10 mouse cellular contexts compared by ENCODE assay signal in genomic region chr15:9120081-9120480, GRCm38 (mm10). TPM values are rescaled to one million over a fixed set of nuclear protein-coding genes. Genes with fewer than 3 reads are reported as not detected.
DNase-seq lines count a peak whose midpoint lies in the region; ATAC-seq and TF ChIP-seq lines count a peak whose summit lies in the region.
"Had no signal": no experiment of that assay in that cellular context is flagged by ENCODE, and none has a peak within 500 bp of the region (broad histone marks: within the 10 kb centered on the region; RNA-seq: fewer than 3 reads in every experiment).

No protein-coding gene starts in this region.

- H3K27ac ChIP-seq in kidney, adult 2 months (ENCODE audit: insufficient read depth, low read depth, low read length), result no peak overlapping the region
- H3K27ac ChIP-seq in small intestine, adult 2 months (ENCODE audit: insufficient read depth, low read depth, low read length), result no peak overlapping the region
- H3K27ac ChIP-seq: embryonic facial prominence, embryonic 12.5 days; limb, embryonic 12.5 days had no signal

- H3K4me1 ChIP-seq in kidney, adult 2 months (ENCODE audit: control insufficient read depth, insufficient read depth, low read length), result 0 out of 2 replicates have a peak, but pooled peaks cover 8% of the 10 kb centered on the region
- H3K4me1 ChIP-seq in small intestine, adult 2 months (ENCODE audit: control insufficient read depth, insufficient read depth, insufficient read length, low read length), result no peaks in the 10 kb centered on the region
- H3K4me1 ChIP-seq: embryonic facial prominence, embryonic 12.5 days; limb, embryonic 12.5 days had no signal

- peak; percentile 58 for DNase-seq in kidney, adult 2 months
- DNase-seq in kidney, adult 11 months, result no peak
- no peak for DNase-seq in Patski (ENCODE audit: low read depth, low spot score)
- peak; percentile 63 to 70 for DNase-seq in cerebellum, postnatal 10 days
- peak; percentile 42 to 64 for DNase-seq in heart, postnatal 10 days
- DNase-seq in layer of hippocampus, adult 9-10 months (ENCODE audit: low spot score), result peak; percentile 41

- 98% methylated on average over 2 of the region's 2 CpGs for WGBS in kidney, adult 2 months
- WGBS in small intestine, adult 2 months, result 97% methylated on average over 2 of the region's 2 CpGs

- no peaks in the 10 kb centered on the region for H3K36me3 ChIP-seq in kidney, adult 2 months (ENCODE audit: control insufficient read depth, insufficient read depth, low read length)
- peaks cover 25% of the 10 kb centered on the region for H3K36me3 ChIP-seq in small intestine, adult 2 months (ENCODE audit: control insufficient read depth, insufficient read depth, low read length)

- H3K4me3 ChIP-seq in kidney, adult 2 months (ENCODE audit: insufficient read depth, low read depth, low read length), result no peak overlapping the region
- H3K4me3 ChIP-seq in small intestine, adult 2 months (ENCODE audit: low read depth, low read length), result no peak overlapping the region
- H3K4me3 ChIP-seq: embryonic facial prominence, embryonic 12.5 days; limb, embryonic 12.5 days had no signal

- H3K27me3 ChIP-seq in kidney, adult 2 months (replicated peaks; ENCODE audit: control insufficient read depth, insufficient read depth, low read length), result no peaks in the 10 kb centered on the region
- no peaks in the 10 kb centered on the region for H3K27me3 ChIP-seq in Patski
- H3K27me3 ChIP-seq in small intestine, adult 2 months (ENCODE audit: control insufficient read depth, insufficient read depth, low read length), result no peaks in the 10 kb centered on the region
- H3K27me3 ChIP-seq: embryonic facial prominence, embryonic 12.5 days; limb, embryonic 12.5 days had no signal

- peak; percentile 99 for TF ChIP-seq CTCF in kidney, adult 2 months (conservative IDR thresholded peaks at IDR 0.05; ENCODE audit: insufficient read depth, insufficient read length, low read depth, low read length)
- peak; percentile 98 for TF ChIP-seq CTCF in Patski (IDR thresholded peaks at IDR 0.05)
- TF ChIP-seq CTCF in small intestine, adult 2 months (IDR thresholded peaks at IDR 0.05; ENCODE audit: extremely low read depth, insufficient read length, insufficient replicate concordance, low read depth, low read length), result peak; percentile 98; the same call in 1 of the 2 replicates

- intact Hi-C loops in heart, postnatal 10 days (cut with DNase I), result loop anchor here (5.0 to 10.0 kb wide), 2 partner anchors 67 to 225 kb away; no protein-coding TSS in a partner anchor

- CTCF ChIA-PET in Patski (lab: Charles Lee), result interaction anchor here (0.7 to 2.2 kb wide), 9 partner anchors 10 to 68 kb away, joined by 3 to 14 read pairs (median 4); no protein-coding TSS in a partner anchor

- in situ Hi-C loops in Patski (cut with MboI; ENCODE audit: low pct_unique_long_range_greater_than_20kb), result no loop called here

- peak; percentile 78 for ATAC-seq in Patski
- ATAC-seq in megakaryocyte progenitor cell, adult 5-6 weeks (replicated peaks; ENCODE audit: poor library complexity), result peak; percentile 94

- POLR2A ChIA-PET in Patski (lab: Charles Lee), result interaction anchor here (0.6 kb wide), 1 partner anchor 41 kb away, joined by 3 read pairs; no protein-coding TSS in a partner anchor

- TF ChIP-seq POLR2A in kidney, adult 2 months (IDR thresholded peaks at IDR 0.05; ENCODE audit: low read depth, low read length), result no peak
- no peak for TF ChIP-seq POLR2A in small intestine, adult 2 months (IDR thresholded peaks at IDR 0.05; ENCODE audit: low read depth, low read length)

RNA-seq across cellular contexts. Expression of gene Lmbrd2, which starts 20.3 kb away (rescaled TPM):
- 21.2 and 32.4 TPM in 2 replicates for polyA plus RNA-seq in kidney, adult 2 months (2012; rRNA removed)
- 23.2 TPM for polyA plus RNA-seq in Patski (2021)
- total RNA-seq in heart, postnatal 10 days (2021), result 10 to 100 TPM; 14.6 to 17.6 TPM
- total RNA-seq in megakaryocyte progenitor cell, adult 5-6 weeks (2015), result 10.0 and 11.6 TPM in 2 replicates
- total RNA-seq in megakaryocyte progenitor cell, adult 5-6 weeks (2017), result 4.5 and 9.6 TPM in 2 replicates
- 3.4 and 10.8 TPM in 2 replicates for polyA plus RNA-seq in small intestine, adult 2 months (2012; rRNA removed)

RNA-seq across cellular contexts. Expression of gene Skp2, which starts 35.1 kb away (rescaled TPM):
- 0.92 and 1.0 TPM in 2 replicates for polyA plus RNA-seq in kidney, adult 2 months (2012; rRNA removed)
- polyA plus RNA-seq in Patski (2021), result 11.6 TPM
- total RNA-seq in heart, postnatal 10 days (2021), result 1 to 10 TPM; 3.5 TPM
- 21.6 and 24.4 TPM in 2 replicates for total RNA-seq in megakaryocyte progenitor cell, adult 5-6 weeks (2015)
- total RNA-seq in megakaryocyte progenitor cell, adult 5-6 weeks (2017), result 23.1 and 23.3 TPM in 2 replicates
- 0.75 and 0.91 TPM in 2 replicates for polyA plus RNA-seq in small intestine, adult 2 months (2012; rRNA removed)

RNA-seq across cellular contexts. Expression of gene Nadk2, which starts 49.0 kb away (rescaled TPM):
- 46.6 and 52.9 TPM in 2 replicates for polyA plus RNA-seq in kidney, adult 2 months (2012; rRNA removed)
- polyA plus RNA-seq in Patski (2021), result 35.9 TPM
- 10 to 100 TPM; 41.3 to 46.5 TPM for total RNA-seq in heart, postnatal 10 days (2021)
- 64.3 and 68.6 TPM in 2 replicates for total RNA-seq in megakaryocyte progenitor cell, adult 5-6 weeks (2015)
- 59.7 and 73.9 TPM in 2 replicates for total RNA-seq in megakaryocyte progenitor cell, adult 5-6 weeks (2017)
- 12.2 and 13.6 TPM in 2 replicates for polyA plus RNA-seq in small intestine, adult 2 months (2012; rRNA removed)

Comparison
In these comparisons a context has a peak if more than half of its experiments do, and no peak if none do; other contexts are left out.
1. DNase-seq: peak in kidney, adult 2 months (single experiment), cerebellum, postnatal 10 days (2 of 2), heart, postnatal 10 days (2 of 2) and layer of hippocampus, adult 9-10 months (single experiment); none in kidney, adult 11 months (single experiment) and Patski (single experiment).
2. Peak in every context shown above with its lines, with median percentiles within 50 percentile points of each other: CTCF ChIP-seq.